Mouse (Mus musculus) kidney, adult 2 months (tissue): Measurements from ENCODE around the gene Zfp687. TPM values are rescaled to one million over a fixed set of nuclear protein-coding genes. Genes with fewer than 3 reads are reported as not detected.

Experiments
- DNase-seq: peaks from one replicate; pipeline ENCODE4 v3.0.0; 2021
- H3K27ac ChIP-seq: fragments of 200-500 bp; 2 replicates; pipeline ENCODE4 v1.5.1; 2012; ENCODE audit warnings: low read depth, low read length, control low read depth, inconsistent platforms; ENCODE audit not compliant: insufficient read depth
- H3K27me3 ChIP-seq: fragments of 200-500 bp; replicated peaks from 2 replicates; pipeline ENCODE4 v1.6.1; 2012; ENCODE audit warnings: mild to moderate bottlenecking, moderate library complexity, low read length, inconsistent platforms; ENCODE audit not compliant: control insufficient read depth, insufficient read depth
- H3K36me3 ChIP-seq: fragments of 200-500 bp; 2 replicates; pipeline ENCODE4 v1.6.1; 2012; ENCODE audit warnings: mild to moderate bottlenecking, moderate library complexity, low read length, inconsistent platforms; ENCODE audit not compliant: control insufficient read depth, insufficient read depth
- H3K4me1 ChIP-seq: fragments of 200-500 bp; 2 replicates; pipeline ENCODE4 v1.6.1; 2011; ENCODE audit warnings: low read length; ENCODE audit not compliant: control insufficient read depth, insufficient read depth
- H3K4me3 ChIP-seq: fragments of 200-500 bp; 2 replicates; pipeline ENCODE4 v1.5.1; 2011; ENCODE audit warnings: mild to moderate bottlenecking, low read depth, low read length, control low read depth; ENCODE audit not compliant: insufficient read depth
- CTCF ChIP-seq: fragments of 200-500 bp; conservative IDR thresholded peaks from 2 replicates; pipeline ENCODE4 v1.5.1; 2011; ENCODE audit warnings: low read depth, mild to moderate bottlenecking, control low read depth, low read length, moderate library complexity, mixed read lengths; ENCODE audit not compliant: insufficient read depth, insufficient read length
- POLR2A ChIP-seq: fragments of 200-500 bp; IDR thresholded peaks from one replicate; pipeline ENCODE4 v1.6.1; 2011; ENCODE audit warnings: low read depth, low read length, control low read depth
- WGBS: fragments of 180-500 bp; shearing (Covaris S2); methylation state at CpG from one replicate; pipeline ENCODE4 v1.1.7; 2018; 5-methylcytosine and 5-hydroxymethylcytosine counted together
- polyA plus RNA-seq: library from polyadenylated mRNA; depleted of rRNA; stranded (reverse); fragments of >200 nt; gene quantifications from 2 replicates; pipeline ENCODE4 v1.2.3, GENCODE M21; 2012; rRNA removed

Gene Zfp687
- polyA plus RNA-seq, 1 experiment = 16.3 TPM

DNA sequence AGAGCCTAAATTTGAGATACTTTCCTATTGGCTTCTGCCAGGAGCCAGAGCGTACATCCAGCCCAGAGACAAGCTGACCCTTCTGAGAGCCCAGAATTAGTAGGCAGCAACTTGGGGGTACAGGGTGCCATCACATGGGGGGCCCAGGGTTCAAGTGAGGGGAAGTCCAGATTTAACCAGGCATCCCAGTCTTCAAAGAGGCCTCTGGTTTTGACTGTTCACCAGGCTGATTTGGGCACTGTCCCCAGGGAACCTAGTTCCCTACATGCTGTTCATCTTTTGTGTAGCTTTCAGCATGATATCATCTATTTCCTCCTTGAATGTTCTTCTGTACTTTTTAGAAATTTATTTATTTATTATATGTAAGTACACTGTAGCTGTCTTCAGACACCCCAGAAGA is 50.3 kb downstream of the Zfp687 start:
- Histone ChIP-seq H3K27ac (no peak overlapping the region), H3K27me3 (no peaks in the 10 kb centered on the region), H3K36me3 (no peaks in the 10 kb centered on the region), H3K4me1 (no peaks in the 10 kb centered on the region), H3K4me3 (no peak overlapping the region)
- DNase-seq = no peak
- WGBS = 97% methylated on average over 1 of the region's 1 CpGs
- no peak for TF ChIP-seq POLR2A
- no peak for TF ChIP-seq CTCF

GRCm38 (mm10) chr3:94960322-94960721 is 54.9 kb downstream of the Zfp687 start:
- Histone ChIP-seq H3K27ac (no peak overlapping the region), H3K4me3 (no peak overlapping the region), H3K27me3 (no peaks in the 10 kb centered on the region), H3K36me3 (no peaks in the 10 kb centered on the region), H3K4me1 (no peaks in the 10 kb centered on the region)
- 53% methylated on average over 5 of the region's 5 CpGs for WGBS
- no peak for DNase-seq
- TF ChIP-seq CTCF = no peak
- TF ChIP-seq POLR2A = no peak

DNA sequence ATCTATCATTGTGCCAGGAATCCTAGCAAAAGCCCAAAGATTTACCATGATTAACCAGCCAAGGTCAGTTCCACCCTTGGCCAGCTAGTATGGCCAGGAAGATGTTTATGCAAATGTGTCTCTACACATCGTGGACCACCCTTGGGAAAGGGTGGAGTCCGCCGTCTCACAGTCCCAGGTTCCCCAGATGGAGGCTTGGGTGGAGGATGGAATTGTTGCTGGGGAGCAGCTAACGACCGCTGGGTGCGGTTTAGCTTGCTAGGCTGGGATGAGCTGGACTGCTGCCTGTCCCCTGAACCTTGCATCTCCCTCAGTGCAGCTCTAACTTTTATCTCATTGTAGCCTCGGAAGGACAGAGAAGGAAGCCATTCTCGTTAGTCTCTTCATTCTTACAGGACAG is 55.4 kb downstream of the Zfp687 start:
- TF ChIP-seq CTCF (no peak), POLR2A (no peak)

GRCm38 (mm10) chr3:94958295-94958694 is 57.0 kb downstream of the Zfp687 start:
- H3K36me3 ChIP-seq = no peaks in the 10 kb centered on the region
- TF ChIP-seq POLR2A (no peak), CTCF (no peak)

More for the DNA sequence above, 55.4 kb downstream of the Zfp687 start:
- no peak for DNase-seq
- Histone ChIP-seq H3K4me1 (no peaks in the 10 kb centered on the region; the same call in 1 of the 2 replicates), H3K36me3 (no peaks in the 10 kb centered on the region), H3K4me3 (no peak overlapping the region), H3K27me3 (no peaks in the 10 kb centered on the region), H3K27ac (no peak overlapping the region)
- WGBS = 43% methylated on average over 8 of the region's 8 CpGs

More at GRCm38 (mm10) chr3:94958295-94958694, 57.0 kb downstream of the Zfp687 start:
- no peak overlapping the region for H3K27ac ChIP-seq
- no peaks in the 10 kb centered on the region; the same call in 1 of the 2 replicates for H3K4me1 ChIP-seq
- DNase-seq = no peak
- H3K4me3 ChIP-seq = no peak overlapping the region
- WGBS = 92% methylated on average over 8 of the region's 8 CpGs
- H3K27me3 ChIP-seq = no peaks in the 10 kb centered on the region

Other genes with a start within 250 kb of the Zfp687 start
- 6.0 and 6.8 TPM in 2 replicates for gene Cgn, start 229.0 kb downstream of the Zfp687 start, polyA plus RNA-seq
- gene Pogz, start 177.9 kb downstream of the Zfp687 start, polyA plus RNA-seq = 19.7 and 21.0 TPM in 2 replicates
- gene Psmb4, start 128.5 kb downstream of the Zfp687 start, polyA plus RNA-seq = 235 and 307 TPM in 2 replicates
- gene Selenbp1, start 82.4 kb downstream of the Zfp687 start, polyA plus RNA-seq = 785 and 803 TPM in 2 replicates
- 10.3 and 12.8 TPM in 2 replicates for gene Rfx5, start 61.4 kb downstream of the Zfp687 start, polyA plus RNA-seq
- gene Pi4kb, start 40.7 kb downstream of the Zfp687 start, polyA plus RNA-seq = 35.9 and 41.7 TPM in 2 replicates
- gene Psmd4, start 27.2 kb upstream of the Zfp687 start, polyA plus RNA-seq = 136 TPM in 2 replicates
- 13.5 and 15.3 TPM in 2 replicates for gene Pip5k1a, start 91.5 kb upstream of the Zfp687 start, polyA plus RNA-seq
- gene Vps72, start 95.6 kb upstream of the Zfp687 start, polyA plus RNA-seq = 45.6 and 47.1 TPM in 2 replicates
- gene Tmod4, start 109.0 kb upstream of the Zfp687 start, polyA plus RNA-seq = 0.19 and 3.1 TPM in 2 replicates
- 46.7 and 50.8 TPM in 2 replicates for gene Scnm1, start 118.6 kb upstream of the Zfp687 start, polyA plus RNA-seq
- 10.2 and 11.3 TPM in 2 replicates for gene Lysmd1, start 118.6 kb upstream of the Zfp687 start, polyA plus RNA-seq
- gene Tnfaip8l2, start 126.9 kb upstream of the Zfp687 start, polyA plus RNA-seq = 4.1 and 6.8 TPM in 2 replicates
- 8.0 and 8.5 TPM in 2 replicates for gene Sema6c, start 145.0 kb upstream of the Zfp687 start, polyA plus RNA-seq
- 9.8 and 10.6 TPM in 2 replicates for gene Gabpb2, start 202.5 kb upstream of the Zfp687 start, polyA plus RNA-seq
- 77.5 and 83.7 TPM in 2 replicates for gene Cdc42se1, start 213.3 kb upstream of the Zfp687 start, polyA plus RNA-seq
- 30.6 and 31.4 TPM in 2 replicates for gene Mllt11, start 216.7 kb upstream of the Zfp687 start, polyA plus RNA-seq
- gene Gm128, start 226.2 kb upstream of the Zfp687 start, polyA plus RNA-seq = 5.9 TPM in 2 replicates
- 0.09 and 0.41 TPM in 2 replicates for gene Bnipl, start 235.7 kb upstream of the Zfp687 start, polyA plus RNA-seq